Mouse (Mus musculus) adrenal gland, adult 8-10 months (tissue): ENCODE data around the gene Arhgap23. TPM values are rescaled to one million over a fixed set of nuclear protein-coding genes. Genes with fewer than 3 reads are reported as not detected.

Experiments
- DNase-seq: peaks from one replicate; pipeline ENCODE4 v3.0.0; 2022
- total RNA-seq, 4 experiments: library from RNA; stranded (reverse); gene quantifications; 2 replicates each; pipeline ENCODE4 v1.2.4; 2022

The Arhgap23 gene
- total RNA-seq, 4 experiments from 2014 or later = 23.3 to 36.4 (median 31.8) TPM

DNA sequence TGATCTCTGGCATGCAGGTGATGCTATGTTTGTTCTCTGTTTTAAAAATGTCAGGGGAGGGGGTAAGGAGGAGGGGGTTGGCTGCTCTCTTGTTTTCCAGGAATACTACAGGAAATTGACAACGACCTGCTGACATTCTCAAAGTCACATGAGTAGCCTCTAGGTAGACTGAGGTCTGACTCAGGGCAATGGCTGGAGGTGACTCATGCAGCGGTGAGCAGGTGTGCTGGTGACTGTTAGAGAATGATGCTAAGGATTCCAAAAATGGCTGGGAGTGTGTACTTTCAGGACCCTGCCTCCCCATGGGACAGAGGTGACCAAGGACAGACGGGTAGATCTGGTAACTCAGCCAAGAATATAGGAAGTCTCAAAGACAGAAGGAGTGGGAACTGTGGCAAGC, 92.9 kb downstream of the Arhgap23 start:
- DNase-seq = no peak

DNA sequence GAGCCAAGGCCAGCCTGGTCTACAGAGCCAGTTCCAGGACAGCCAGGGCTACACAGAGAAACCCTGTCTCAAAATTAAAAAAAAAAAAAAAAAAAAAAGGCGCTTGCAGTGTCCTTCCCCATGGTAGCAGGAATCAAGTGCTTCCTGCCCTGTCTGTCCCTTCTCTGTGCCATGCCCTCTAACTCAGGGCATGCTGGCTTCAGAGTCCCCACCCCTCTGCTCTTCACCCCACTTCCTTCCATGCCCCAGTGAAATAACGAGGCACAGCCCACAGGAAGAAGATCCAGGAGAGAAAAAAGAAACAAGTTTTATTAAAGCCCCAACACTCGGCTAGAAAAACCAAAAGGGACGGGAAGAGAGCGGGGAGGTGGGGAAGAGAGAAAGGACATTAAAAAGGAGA, 93.7 kb downstream of the Arhgap23 start:
- DNase-seq = no peak

DNA sequence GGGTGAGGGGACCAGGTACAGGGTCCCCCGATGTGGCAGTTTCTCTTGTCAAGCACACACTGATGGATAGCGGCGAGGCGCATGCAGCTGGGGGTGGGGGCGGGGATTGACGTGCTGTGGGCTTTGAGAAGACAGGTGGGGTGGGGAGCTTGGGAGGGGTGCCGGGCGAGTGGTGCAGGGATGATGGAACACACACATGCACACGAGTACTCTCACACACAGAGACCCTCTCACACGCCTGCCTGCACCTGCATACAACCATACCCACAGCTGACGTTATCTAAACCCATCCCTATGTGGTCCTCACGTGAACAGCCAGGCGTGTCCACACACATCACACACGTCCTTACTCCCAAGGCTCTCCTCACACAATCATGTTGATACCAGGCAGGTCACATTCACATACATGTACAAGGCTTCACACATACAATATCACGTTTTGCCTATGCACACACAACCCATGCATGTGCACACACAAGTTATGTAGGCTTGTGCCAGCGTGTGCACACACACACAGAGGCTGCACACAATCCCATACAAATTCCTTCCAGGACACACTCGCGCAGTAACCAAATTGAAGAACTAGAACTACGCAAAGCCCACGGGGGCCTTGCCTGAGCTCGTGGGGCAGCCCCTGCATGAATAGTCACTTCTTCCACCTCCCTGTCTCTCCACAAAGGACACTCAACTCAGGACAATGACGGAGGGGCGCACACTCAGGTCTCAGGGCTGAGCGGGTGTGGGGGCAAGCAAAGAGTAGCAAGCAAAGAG, 94.6 kb downstream of the Arhgap23 start:
- no peak for DNase-seq

DNA sequence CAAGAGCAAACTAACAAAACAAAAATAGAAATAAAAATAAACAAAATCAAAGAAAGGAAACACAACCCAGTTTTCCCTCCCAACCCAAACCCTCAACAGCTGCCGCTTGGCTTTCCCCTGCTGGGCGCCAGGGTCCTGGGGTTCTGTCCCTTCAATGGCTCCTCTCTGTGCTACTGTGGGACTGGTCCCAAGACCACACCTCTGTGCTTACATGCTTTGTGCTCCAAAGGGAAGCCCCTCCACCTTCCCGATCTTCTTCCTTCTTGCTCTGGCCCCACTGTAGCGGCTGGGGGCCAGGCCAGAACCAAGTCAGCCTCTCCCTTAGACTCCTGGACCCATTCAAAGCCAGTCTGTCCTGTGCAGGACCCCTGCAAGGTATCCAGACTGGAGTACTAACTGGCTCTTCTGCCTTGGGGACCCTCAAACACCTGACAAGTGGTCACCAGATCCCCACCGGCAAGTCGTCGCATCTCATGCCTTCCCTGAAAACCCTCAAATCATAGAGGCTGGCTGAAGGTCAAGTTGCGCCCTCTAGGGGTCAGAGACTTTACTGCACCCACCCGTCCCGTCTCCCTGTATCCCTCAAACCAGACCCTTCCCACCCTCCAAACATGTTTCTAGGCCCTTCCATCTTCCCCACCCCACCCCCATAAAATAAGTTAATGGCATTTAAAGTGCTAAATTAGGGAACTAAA, 95.8 kb downstream of the Arhgap23 start:
- DNase-seq = peak; percentile 40

- DNase-seq = peak; percentile 28
Measured at GRCm38 (mm10) chr11:97511661-97512369, 96.5 kb downstream of the Arhgap23 start.

GRCm38 (mm10) chr11:97512511-97512910, 97.2 kb downstream of the Arhgap23 start:
- no peak for DNase-seq

GRCm38 (mm10) chr11:97513066-97513465, 97.7 kb downstream of the Arhgap23 start:
- no peak for DNase-seq

DNA sequence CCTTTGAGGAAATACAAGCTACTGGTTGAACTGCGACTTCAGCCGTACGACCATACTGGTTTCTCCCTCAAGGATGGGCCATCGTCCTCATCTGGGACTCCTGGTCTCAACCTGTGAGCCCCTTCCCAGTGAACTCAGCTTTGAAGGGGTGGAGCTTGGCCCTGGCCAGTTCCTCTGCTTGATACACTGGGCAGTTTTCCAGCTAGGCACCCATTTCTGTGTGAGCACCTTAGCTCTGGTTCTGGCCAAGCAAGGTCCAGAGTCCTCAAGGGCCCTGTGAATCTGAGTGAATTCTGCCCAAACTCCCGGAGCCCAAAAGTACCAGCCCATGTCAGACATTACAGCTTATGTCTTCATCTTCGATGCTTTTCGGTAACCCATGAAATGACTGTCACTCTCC, 105.2 kb downstream of the Arhgap23 start:
- no peak for DNase-seq

DNA sequence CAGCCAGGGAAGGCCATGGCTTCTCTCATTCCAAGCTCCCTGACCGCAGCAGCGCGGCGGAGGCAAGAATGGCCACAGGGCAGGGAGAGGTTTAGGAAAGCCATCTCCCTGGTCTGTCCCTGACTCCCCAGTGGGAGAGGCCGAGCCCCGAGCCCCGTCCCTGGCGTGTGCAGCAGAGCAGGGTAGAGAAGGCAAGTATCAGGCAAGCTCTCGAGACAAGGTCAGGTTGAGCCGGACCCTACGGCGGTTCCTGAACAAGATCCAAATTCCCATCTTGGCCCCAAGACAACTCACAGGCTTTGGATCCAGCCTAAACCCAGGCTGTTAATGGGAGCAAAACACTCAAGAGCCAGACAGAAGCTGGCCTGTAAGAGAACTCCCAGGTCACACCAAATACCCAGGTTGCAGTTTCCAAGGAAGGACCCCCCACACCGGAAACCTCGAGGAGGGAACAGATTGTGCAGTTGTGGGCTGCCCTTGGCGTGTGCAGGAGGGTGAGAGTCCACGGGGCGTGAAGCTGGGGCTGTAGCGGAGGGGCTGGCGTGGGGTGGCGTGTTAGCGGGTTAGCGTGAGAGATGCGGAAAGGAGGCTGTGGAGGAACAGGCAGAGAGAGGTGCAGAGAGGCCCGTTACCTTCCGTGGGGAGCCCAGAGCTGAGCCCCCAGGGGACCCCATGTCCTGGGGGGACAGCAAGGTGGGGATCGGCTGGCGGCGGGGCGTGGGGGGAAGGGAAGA, 106.6 kb downstream of the Arhgap23 start:
- DNase-seq = no peak

DNA sequence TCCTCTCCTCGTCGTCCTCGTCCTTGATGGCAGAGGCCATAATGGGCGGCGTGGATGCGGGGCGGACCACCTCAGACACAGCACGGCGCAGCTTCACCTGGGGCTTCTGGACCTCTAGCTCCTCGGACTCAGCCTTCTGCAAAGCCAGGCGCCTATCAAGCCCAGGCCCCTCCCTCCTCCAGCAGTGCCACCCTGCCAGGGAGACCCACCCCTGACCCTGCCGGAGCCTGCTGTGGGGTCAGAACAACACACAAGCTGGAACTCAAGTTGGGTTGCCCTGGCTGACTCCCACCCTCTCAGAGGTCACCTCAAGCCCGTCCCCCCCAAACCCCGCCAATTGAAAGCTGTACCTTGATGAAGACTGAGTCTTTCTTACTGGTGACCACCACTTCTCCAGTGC, 107.8 kb downstream of the Arhgap23 start:
- no peak for DNase-seq

DNA sequence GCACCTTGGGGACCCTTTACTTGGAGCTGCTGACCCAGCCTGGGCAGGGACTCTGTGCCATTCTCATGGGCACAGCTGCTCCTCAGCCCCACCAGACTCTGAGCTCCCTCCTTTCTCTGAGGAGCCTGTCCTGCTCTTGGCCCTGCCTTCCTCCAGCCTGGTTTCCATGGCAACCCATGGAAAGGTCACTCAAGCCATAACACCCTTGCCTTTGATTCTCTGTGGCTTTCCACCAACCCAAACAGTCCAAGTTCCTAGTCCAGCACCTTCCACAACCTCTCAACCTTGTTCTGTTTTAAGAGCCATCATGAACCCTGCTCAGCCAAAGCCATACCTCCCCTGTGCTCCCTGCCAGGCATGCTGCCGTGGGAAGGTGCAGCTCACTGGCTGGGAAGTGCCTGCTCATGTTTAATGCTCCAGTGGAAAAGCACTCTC, 108.5 kb downstream of the Arhgap23 start:
- peak; percentile 84 for DNase-seq

GRCm38 (mm10) chr11:97524306-97524705, 109.0 kb downstream of the Arhgap23 start:
- DNase-seq = no peak

GRCm38 (mm10) chr11:97525313-97525712, 110.0 kb downstream of the Arhgap23 start:
- DNase-seq = peak; percentile 81

DNA sequence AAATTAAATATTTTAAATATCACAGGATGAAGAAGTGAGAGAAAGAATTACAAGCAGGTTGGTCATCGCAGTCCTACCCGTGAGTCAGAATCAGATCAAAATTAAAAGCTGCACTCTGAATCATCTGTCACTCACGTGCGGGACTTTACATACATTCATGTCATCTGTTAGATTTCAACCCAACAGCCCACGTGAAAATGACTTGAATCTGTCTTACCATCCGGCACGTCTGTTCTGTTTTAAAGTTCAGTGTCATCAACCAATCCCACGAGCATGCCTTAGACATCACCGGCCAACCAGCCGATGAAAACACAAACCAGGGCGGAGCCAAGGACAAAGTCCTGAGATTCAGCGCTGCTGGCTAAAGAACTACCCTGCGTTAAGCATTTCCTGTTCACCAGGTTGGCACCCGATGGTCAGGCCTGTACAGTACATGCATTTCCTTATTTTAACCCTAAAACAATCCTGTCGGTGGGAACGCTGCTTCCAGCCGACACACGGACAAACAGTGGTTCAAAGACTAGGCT, 113.0 kb downstream of the Arhgap23 start:
- no peak for DNase-seq

- DNase-seq = no peak
Measured at GRCm38 (mm10) chr11:97530069-97530468, 114.7 kb downstream of the Arhgap23 start.

DNA sequence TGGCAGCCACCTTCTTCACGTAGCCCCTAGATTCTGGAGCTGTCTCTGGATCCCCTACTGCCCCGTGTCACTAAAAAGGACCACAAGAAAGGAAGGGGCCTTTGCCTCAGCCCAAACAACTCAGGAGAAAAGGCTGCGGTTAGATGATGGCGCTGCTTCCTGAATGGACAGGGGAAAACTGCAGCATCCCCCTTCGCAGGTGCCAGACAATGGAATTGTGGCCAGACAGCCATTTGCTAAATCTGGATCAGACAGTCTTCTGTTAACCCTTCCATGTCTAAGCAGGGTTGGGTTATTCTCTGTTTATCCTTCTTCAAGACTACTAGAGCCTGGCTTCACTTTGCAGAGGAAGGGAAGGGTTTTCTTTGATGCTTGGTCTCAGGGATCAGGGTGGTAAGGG, 115.6 kb downstream of the Arhgap23 start:
- no peak for DNase-seq

- DNase-seq = peak; percentile 85
Measured at GRCm38 (mm10) chr11:97531381-97532260, 116.3 kb downstream of the Arhgap23 start.

DNA sequence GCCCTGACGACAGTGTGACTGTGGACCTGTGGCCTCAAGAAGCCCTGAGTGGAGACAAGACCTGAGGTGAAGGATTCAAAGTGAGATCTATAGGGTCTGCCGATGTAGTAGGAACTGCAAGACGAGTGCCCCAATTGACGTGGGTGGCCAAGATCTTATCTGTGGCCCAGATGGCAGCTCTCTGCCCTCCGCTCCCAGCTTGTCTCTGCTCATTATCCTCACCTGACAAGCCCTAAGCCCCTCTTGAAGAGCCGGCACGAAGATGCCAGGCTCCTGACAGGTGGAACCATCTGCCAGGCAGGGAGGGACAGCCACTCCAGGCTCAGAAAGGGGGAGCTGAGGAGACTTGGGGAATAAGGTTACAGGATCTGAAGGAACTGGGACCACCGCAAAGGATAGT, 117.0 kb downstream of the Arhgap23 start:
- no peak for DNase-seq

- no peak for DNase-seq
Measured at GRCm38 (mm10) chr11:97532950-97533582, 117.7 kb downstream of the Arhgap23 start.

DNA sequence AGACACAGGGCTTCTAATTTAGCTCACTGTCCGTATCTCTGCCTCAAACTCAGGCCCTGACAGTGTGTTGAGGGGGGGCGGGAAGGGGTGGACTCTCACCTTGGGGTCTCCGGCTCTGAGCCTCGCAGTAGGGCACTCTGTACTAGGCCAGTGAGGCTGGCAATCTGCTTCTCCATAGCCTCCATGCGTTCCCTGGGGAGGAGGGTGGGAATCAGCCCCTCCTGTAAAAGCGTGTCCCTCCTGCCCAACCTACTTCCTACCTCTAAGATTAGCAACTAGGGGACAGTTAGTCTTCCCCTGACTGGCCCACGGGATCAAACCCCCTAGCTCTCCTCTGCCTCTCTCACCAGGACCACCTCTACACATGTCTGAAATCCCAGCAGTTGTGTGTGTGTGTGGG, 118.3 kb downstream of the Arhgap23 start:
- no peak for DNase-seq
